Mouse (Mus musculus): ENCODE results near the gene Igfbp5. TPM values are rescaled to one million over a fixed set of nuclear protein-coding genes. Genes with fewer than 3 reads are reported as not detected.

The Igfbp5 gene
- polyA plus RNA-seq, 1 experiment from 2014 or later = 65.4 TPM

Other genes starting within 250 kb of the Igfbp5 start
- gene Ankar, start 174.3 kb downstream of the Igfbp5 start, polyA plus RNA-seq (2014; fragmentation: Nextera tagmentation; extraction: Ambion mirVana) = not detected in 2 replicates
- gene Rpl37a, start 163.6 kb downstream of the Igfbp5 start, polyA plus RNA-seq (2014; fragmentation: Nextera tagmentation; extraction: Ambion mirVana) = 1,430 and 1,523 TPM in 2 replicates
- gene Igfbp2, start 50.4 kb downstream of the Igfbp5 start, polyA plus RNA-seq (2014; fragmentation: Nextera tagmentation; extraction: Ambion mirVana) = 403 and 422 TPM in 2 replicates
- not detected in 2 replicates for gene Tnp1, start 141.0 kb upstream of the Igfbp5 start, polyA plus RNA-seq (2014; fragmentation: Nextera tagmentation; extraction: Ambion mirVana)